Mouse (Mus musculus): ENCODE data around the gene Kidins220.

DNA sequence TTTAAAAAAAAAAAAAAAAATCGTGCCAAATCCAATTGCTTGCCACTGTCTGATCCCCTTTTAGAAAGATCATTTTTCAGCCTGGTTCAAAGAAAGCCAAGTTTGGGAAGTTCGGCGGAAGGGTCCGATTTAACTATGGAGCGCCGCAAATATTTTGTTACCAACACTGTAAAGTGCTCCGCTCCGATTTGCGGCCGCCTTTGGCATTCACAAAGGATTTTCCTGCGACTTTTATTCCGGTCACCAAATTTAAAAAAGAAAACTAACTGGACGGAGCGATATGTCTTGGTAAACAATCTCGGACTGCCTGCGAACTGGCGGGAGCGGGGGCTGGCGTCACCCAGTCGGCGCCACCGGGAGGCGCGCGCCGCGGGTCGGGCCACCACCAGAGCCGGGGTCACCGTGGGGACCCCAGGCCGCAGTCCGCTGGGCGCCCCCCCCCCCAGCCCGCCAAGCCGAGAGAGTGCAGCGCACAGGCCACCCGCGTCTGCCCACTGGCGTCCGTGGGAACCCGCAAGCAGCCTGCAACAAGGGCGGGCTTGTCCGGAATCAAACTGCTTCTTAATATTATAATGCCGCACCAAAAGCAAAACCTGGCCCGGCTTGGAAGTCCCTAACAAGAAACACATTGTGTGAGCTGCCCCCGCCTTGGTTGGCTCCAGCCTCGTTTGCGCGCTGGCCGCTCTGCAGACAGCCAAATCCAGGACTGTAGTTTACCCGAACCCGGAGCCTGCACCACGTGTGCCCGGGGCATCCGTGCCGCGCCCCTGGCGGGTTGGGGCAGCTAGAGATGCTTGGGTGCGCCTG lies 125.9 kb downstream of the Kidins220 start:
- TF ChIP-seq CTCF (IDR thresholded peaks at IDR 0.05), result peak; percentile 55
- no peak for TF ChIP-seq POLR2A (IDR thresholded peaks at IDR 0.05; ENCODE audit: insufficient read depth, low read depth, low read length)
